Mouse (Mus musculus) liver, adult 10 weeks (tissue): Measurements from ENCODE around the gene Cd27. TPM values are rescaled to one million over a fixed set of nuclear protein-coding genes. Genes with fewer than 3 reads are reported as not detected.

Source experiments
- polyA plus RNA-seq: library from polyadenylated mRNA; stranded (reverse); fragments of 350-450 nt; fragmentation: Illumina TruSeq; extraction: RNeasy Lipid Tissue Mini Kit (QIAGEN cat#74804); gene quantifications from one replicate; pipeline ENCODE4 v1.2.3, GENCODE M21; 2014; ENCODE audit warnings: low read depth, low replicate concordance

Gene Cd27
- polyA plus RNA-seq, result not detected

DNA sequence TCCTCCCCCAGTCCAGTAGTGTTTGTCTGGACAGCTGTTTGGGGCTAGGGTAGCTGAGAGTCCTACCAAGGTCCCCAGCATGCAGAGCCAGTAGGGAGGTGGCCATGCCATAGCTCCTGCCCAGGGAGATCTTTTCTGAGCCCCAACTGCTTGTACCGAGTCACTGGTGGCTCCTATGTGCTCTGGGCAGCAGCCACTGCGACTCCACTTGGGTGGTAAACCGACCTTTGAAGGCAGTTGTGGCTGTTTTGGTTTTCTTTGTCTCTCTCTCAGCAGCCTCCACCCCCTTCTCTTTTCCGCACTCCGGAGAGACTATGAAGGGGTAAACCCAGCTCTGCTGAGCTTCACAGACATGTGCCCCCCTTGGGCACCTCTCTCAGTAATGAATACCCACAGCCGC is at the start of gene Cd27:
Cd27 (minus strand) TSS at position 229 of the 400 bp plus-strand sequence.

DNA sequence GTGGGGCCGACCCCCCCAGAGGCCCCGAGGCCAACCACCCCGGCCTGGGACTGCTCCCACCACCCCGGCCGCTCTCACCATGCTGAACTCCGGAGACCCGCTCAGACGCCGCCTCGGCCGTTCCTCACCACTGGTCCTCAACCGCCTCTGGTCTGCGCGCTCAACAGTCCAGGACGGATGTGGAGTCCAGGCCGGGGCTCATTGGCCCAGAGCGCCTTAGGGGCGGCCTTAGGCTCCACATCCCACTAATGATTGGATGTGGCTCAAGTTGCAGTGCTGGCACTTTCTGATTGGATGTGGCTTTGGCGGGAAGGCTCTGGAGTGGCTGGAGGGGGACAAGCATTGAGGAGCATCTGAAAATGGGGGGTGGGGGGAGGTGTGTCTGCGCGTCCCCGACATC is 49.1 kb upstream of the Cd27 start, which contains the start of gene Tuba3a:
Tuba3a (minus strand) TSS at position 153 of the 400 bp plus-strand sequence.

DNA sequence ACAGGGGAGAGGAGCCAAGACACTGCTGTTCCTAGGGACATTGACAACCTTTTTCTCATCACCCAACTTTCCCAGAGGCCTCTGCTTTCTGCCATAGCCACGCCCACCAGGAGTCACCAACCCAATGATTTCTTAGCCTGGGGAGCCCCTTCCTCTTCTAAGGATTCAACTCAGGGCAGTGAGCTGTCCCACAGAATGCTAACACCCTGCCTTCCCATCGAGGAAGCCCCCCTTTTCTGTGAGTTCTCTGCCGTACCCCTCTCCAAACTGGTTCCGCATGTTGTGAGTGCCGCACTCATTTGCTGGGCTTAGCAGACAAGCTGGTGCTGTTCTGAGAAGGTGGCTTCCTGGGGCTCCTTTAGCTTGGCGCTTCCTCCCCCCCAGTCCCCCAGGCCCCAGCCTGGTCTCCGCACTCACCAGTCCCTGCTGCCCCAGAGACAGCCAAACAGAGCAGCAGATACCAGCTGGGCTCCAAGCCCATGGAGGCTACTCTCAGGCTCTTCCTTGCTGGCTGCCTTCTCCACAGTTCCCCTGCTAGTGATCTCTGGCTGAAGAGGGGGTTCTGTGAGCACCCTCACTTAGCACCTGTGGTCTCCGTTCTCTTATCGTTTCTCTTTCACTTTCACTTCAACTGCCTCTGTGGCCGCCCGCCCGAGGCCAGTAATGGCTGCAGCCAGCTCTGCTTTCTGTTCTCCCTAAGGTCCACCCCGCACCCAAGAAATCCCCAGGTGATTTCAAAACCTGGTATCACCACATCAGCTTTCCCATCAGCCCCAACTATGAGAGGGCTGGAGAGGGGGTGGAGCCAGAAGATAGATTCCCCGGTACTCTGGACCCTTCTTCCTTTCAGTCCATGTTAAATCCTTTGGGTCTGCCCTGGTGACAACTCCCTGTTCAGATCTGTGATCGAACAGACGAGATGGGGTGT is 5.4 kb downstream of the Cd27 start, which contains the start of gene Tapbpl:
Tapbpl (minus strand) TSS at position 744 of the 928 bp plus-strand sequence.

DNA sequence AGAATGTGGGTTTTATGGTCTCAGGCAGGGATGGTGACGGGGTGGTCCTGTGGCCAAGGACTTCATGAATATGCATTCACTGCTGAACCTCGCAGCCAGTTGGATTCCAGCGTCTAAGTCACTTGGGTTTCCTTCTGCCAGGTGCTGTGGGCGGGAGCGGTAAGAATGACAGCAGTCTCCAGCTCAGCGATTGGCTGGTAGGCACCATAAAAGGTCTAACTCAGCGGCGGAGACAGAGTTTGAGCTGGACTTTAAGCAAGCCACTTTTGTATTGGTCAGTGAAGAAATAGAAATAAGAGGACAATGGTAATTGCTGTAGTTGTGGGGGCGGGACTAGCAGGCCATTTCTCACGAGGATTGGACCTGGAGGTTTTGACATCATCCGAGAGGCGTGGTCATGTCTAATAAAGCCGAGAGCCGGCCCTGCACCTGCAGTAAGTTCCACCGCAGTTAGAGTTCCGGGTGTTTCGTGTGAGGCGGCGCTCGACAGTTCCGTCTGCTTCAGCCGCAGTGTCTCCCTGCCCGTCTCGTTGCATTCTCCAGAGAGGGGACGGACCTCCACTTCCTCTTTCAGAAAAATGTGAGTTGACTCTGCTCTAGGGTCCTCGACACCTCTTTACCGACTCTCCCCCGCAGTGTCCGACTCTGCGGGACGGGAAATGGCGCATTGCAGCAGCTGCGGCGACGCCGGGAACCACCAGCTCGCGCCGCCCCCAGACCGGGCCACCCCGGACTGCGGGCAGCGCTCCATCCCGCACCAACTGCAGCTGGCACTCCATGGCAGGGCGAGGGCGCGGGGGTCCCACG is 21.5 kb downstream of the Cd27 start, which contains the start of gene Vamp1:
Vamp1 (plus strand) TSS at position 404 of the 807 bp plus-strand sequence.

DNA sequence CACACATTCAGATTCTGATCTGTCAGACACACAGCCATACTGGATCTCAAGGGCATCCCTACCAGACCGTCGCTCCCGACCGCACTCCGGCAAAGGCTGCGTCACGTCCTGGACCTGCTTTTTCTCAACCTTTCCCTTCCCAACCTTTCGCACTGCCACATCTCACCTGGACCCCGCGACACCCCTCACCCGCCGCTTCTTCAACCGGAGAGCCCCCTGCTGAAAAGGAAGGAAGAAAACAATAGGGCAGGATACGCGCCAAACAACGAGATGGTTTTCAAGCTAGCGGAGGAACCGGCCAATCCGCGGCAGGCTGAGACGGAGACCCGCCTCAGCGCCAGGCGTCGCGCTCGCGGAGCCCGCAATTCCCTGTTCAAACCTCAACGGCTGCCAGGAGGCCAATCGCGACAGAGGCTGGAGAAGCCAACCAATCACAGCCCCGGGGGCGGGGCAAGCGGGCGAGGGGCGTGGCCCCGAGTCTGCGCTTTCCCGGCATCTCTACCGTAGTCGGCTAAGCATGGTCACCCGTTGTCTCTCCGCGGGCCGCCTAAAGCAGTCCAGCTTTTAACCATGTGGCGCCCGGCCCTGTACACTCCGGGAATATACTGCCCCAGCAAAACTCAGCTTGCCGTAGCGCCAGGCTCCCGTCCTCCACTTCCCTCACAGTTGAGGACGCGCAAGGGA is 45.3 kb downstream of the Cd27 start, which contains the start of the genes Ncapd2 and Mrpl51:
Ncapd2 (minus strand) TSS at position 370 of the 684 bp plus-strand sequence.
Mrpl51 (plus strand) TSS at position 470 of the 684 bp plus-strand sequence.

Other genes starting within 250 kb of the Cd27 start
- not detected for gene Pianp, start 240.3 kb downstream of the Cd27 start, polyA plus RNA-seq
- 11.4 TPM for gene Zfp384, start 227.9 kb downstream of the Cd27 start, polyA plus RNA-seq
- gene Ing4, start 197.2 kb downstream of the Cd27 start, polyA plus RNA-seq, result 11.2 TPM
- gene Acrbp, start 187.3 kb downstream of the Cd27 start, polyA plus RNA-seq, result 0.90 TPM
- not detected for gene Lpar5, start 169.1 kb downstream of the Cd27 start, polyA plus RNA-seq
- gene Chd4, start 141.0 kb downstream of the Cd27 start, polyA plus RNA-seq, result 23.4 TPM
- 1.1 TPM for gene Nop2, start 105.1 kb downstream of the Cd27 start, polyA plus RNA-seq
- gene Iffo1, start 91.8 kb downstream of the Cd27 start, polyA plus RNA-seq, result 1.5 TPM
- gene Gapdh, start 70.5 kb downstream of the Cd27 start, polyA plus RNA-seq, result 206 TPM
- 0.34 TPM for gene Ncapd2, start 45.3 kb downstream of the Cd27 start, polyA plus RNA-seq
- 76.4 TPM for gene Mrpl51, start 45.2 kb downstream of the Cd27 start, polyA plus RNA-seq
- 2.5 TPM for gene Vamp1, start 21.5 kb downstream of the Cd27 start, polyA plus RNA-seq
- gene Tapbpl, start 5.2 kb downstream of the Cd27 start, polyA plus RNA-seq, result 4.5 TPM
- gene Tuba3a, start 49.0 kb upstream of the Cd27 start, polyA plus RNA-seq, result not detected
- 2.3 TPM for gene Ltbr, start 76.9 kb upstream of the Cd27 start, polyA plus RNA-seq
- gene Scnn1a, start 83.6 kb upstream of the Cd27 start, polyA plus RNA-seq, result 4.1 TPM
- 8.7 TPM for gene Tnfrsf1a, start 112.4 kb upstream of the Cd27 start, polyA plus RNA-seq
- 0.32 TPM for gene Plekhg6, start 143.8 kb upstream of the Cd27 start, polyA plus RNA-seq